Mouse (Mus musculus) ovary, postnatal 10 days (tissue): ENCODE data around the gene Zfp687.
"Not testable (repeated sequence)": the region's sequence is repeated elsewhere in the genome, so short reads cannot be mapped to it uniquely, and the experiment has no call there.

Experiments
- DNase-seq: peaks from one replicate; pipeline ENCODE4 v3.0.0; 2022; ENCODE audit warnings: low spot score

The Zfp687 gene

DNA sequence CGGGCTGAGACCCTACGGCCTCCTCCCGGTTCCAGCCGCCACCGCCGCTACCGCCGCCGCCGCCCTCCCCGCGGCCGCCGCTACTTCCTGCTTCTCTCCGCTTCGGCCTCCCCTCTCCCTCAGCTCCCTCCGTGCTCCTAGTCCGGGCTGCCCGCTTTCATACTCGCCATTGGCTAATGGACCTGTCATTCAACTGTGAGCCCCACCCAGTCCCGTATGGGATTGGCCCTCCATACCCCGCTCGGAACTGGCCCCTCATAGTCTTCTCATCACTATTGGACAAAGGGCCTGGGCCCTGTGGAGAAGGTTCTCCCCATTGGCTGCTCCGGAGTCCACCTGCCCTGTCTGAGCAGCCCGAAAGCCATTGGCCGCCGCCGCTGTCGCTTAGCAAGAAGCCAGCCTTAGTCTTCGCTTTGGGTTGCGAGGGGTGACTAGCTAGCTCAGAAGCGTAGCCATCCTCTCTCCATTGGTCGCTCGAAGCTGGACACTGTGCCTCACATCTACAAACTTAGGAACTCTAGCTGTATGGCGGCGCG lies at the start of gene Zfp687:
Gene Zfp687 (minus strand): TSS at position 112 of the 536 bp plus-strand sequence.
- peak; percentile 99 for DNase-seq

DNA sequence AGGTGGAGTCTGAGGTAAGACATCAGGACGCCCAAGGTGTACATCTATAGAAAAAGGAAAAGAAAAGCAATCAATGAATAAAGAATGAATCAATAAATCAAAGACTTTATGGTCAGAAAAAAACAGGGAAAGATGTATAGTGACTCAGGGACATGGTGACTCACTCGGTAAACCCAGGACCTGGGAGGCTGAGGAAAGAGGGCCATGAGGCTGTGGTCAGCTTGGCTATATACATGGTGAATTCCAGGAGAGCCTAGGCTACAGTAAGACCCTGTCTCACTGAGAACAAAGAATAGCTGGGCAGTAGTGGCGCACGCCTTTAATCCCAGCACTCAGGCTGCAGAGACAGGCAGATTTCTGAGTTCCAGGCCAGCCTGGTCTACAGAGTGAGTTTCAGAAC lies 48.5 kb upstream of the Zfp687 start:
- no peak for DNase-seq

DNA sequence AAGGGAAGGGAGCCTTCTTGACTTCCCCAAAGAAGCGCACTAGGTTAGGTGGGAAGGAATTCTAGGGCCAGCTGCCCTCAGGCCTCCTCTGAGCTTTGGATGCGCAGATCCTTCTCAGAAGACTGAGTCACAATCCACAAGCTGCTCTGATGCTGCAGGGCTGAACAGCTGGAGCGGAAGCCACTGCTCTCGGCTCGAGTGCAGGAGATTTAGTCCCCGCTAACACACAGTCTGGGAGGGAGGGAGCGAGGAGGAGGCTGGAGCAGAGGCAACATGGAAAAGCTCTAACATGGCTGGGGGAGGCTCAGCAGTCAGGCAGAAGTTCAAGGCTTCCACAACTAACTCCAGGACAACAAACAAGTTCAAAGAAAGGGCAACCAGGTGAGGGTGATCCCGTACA lies 42.8 kb upstream of the Zfp687 start:
- no peak for DNase-seq

DNA sequence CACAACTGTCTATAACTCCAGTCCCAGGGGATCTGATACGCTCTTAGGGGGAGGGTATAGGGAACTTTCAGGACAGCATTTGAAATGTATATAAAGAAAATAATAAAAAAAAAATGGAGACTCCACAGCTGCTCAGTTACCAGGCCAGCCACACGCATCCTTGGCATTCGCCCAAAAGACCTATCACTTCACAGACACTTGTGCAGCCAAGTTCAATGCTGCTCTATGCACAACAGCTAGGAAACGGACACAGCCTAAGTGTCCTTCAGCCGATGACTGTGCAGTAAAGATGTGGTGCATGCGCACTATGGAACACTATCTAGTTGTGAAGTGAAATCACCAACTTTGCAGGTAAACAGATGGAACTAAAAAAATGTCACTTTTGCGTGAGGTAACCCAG lies 41.0 kb upstream of the Zfp687 start:
- no peak for DNase-seq

DNA sequence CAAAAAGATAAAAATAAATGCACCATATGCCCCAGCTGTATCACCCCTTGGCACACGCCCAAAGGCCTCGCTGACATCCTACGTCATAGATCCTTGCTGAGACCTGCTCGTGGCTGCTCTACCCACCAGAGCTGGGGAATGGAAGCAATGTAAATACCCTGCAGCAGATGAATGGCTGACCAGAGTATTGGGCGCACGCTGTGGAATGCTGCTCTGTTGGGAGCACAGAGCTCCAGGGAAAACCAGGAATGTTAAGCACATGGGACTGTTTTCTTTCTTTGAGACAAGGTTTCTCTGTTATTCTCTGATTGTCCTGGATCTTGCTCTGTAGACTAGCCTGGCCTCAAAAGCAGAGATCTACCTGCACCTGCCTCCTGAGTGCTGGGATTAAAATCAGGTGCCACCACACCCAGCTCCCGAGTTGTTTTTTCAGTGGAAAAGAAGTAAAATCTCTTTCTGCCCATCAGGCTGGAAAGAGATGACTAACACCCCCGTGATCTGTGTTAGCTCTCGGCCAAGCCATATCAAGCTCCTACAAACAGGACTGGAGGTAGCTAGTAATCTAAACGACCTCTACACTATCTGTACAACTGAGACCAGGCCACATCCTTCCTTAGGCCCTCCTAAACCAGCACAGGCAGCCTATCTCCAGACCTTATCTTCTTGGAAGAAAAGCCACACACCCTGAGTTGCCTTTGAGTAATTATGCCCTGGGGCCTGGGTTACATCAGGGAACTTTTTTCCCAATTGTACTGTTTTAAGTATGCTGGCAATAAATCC lies 39.4 kb upstream of the Zfp687 start:
- no peak for DNase-seq

DNA sequence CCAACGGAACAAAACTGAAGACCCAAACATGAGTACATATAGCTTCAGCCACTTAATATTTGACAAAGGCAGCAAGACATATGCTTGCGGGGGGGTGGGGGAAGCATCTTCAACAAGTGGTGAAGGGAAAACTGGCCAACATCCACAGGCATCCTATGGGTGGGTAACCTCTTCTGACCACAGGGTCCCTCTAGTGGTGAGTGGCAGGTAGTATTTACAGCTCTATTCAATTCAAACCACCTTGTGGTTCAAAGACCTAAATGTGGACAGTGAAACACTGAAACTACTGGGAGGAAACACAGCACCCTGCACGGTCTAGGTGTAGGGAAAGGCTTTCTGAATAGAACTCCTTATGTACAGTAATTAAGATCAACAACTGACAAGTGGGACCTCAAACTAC lies 38.5 kb upstream of the Zfp687 start:
- no peak for DNase-seq

DNA sequence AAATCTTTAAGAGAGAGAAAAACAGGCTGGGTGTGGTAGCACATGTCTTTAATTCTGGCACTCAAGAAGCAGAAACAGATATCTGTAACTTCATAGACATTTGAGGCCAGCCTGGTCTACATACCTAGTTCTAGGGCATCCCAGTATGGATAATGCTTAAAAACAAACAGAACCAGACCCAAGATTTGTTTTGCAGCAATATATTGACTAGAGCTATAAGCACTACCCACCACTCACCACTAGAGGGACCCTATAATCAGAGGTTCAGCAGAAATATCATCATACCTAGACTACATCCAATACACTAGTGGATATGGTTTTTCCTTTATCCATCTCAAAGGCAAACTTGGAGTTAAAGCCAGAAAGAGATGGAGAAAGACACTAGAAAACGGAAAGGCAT lies 37.7 kb upstream of the Zfp687 start:
- no peak for DNase-seq

DNA sequence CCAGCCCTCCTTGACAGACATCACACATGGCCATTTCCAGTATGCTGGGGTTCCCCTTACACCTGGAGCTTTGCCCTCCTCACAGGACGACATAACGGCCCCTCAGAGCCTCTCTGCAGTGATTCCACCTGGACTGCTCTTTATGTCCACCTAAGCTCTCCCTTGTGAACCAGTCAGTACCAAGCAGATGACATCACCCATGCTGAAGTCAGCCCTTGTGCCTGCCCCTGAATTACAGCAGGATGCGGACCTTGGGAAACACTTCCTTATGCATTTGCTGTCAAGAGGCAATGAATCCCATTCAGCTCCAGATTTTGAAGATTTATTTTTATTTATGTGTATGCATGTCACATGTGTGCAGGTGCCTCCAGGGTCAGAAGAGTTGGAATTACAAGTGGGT lies 32.7 kb upstream of the Zfp687 start:
- no peak for DNase-seq

DNA sequence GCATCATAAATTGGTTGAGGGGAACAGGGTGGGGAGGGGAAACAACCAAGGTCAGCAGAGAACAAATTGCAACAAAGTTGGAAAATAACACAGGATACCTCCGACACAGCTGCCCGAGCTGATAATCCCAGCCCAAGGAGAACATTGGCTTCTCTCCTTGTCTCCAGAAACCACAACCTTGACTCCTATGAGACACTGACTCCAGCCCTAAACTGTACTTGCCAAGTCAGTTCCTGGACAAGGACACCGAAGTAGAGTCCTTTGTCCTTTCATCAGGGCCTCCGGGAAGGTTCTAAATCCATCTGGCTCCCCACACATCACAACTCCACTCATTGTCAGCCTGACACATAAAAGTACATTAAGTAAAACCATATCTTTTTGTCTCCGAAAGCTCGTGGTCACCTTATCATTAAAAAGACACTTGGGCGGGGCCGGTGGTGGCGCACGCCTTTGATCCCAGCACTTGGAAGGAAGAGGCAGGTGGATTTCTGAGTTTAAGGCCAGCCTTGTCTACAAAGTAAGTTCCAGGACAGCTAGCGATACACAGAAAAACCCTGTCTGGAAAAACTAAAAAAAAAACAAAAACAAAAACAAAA lies 31.3 kb upstream of the Zfp687 start:
- no peak for DNase-seq

DNA sequence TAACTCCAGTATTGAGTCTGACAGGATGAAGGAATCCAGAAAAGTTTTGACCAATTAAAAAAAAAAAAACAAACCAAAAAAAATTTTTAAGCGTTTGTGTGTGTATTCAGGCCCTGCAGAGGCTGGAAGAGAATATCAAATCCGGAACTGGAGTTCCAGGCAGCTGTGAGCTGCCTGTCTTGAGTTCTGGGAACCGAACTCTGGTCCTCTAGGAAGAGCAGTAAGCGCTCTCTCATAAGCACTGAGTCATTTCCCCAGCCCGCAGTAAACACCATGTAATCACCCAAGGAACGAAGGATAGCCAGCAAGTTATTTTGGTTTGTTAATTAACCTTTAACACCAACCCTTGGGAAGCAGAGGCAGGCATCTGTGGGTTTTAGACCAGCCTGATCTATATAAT lies 28.0 kb upstream of the Zfp687 start:
- no peak for DNase-seq

DNA sequence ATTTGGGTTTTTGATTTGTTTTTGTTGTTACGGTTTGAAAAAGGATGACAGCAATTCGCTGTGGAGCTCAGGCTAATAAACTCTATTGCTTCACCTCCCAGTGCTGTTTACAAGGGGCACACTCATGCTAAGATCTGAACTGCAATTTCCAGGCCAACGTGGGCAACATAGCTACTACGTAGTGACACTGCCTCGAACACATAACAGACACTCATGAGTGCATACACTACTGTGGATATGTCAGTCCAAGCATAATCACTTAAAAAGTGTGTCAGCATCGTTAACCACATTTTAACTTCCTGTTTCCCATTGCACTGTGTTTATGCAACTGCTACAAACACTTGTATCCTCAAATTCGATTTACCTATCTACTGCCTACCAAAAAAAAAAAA lies 27.6 kb upstream of the Zfp687 start:
- DNase-seq = no peak

DNA sequence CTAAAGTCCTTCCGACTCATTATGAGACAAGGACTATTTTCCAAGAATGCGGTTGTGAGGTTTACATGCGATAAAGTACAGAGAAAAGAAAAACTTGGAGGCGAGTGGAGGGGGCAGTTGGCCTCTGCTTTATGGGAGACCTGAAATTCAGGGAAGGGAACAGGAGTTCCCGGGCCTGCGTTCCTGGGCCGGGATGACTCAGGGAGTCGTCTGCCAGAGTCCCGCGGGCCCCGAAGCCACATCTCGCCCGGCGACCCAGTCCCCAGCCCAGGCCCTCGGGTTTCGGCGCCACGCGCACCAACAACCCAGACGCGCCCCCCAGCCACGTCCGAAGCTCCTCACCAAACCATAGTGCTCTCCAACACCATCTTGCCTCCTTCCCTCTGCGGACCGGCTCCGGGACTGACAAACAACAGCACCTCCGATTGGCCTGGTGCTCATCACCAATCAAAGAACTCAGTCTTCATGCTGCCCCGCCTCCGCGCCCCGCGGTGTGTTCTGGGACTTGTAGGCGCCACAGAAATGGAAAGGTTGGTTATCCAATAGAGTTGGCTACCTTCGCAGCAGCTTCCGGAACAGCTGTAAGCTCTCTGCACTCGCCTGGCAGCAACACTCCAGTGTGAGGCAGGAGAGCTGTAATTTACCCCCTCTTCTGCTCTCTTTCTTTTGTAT lies 27.1 kb upstream of the Zfp687 start, which contains the start of gene Psmd4:
Gene Psmd4 (minus strand): TSS at position 449 of the 672 bp plus-strand sequence.
- DNase-seq = peak; percentile 83

DNA sequence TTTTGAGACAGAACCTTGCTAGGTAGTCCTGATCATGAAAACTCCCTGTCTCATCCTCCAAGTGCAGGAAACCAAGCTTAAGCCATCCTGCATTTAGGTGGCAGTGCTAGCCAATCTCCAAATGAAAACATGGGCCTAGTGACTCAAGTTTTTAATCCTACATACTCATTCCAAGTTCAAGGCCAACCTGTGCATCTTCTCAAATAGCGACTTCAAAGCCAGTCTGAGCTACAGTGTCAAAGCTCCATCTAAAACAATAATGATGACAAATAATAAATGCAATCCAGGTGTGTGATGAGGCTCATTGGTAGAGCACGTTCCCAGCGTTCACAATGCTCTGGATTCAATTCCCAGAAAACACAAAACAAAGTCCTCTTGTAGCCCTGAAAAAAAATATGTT lies 26.4 kb upstream of the Zfp687 start:
- no peak for DNase-seq

DNA sequence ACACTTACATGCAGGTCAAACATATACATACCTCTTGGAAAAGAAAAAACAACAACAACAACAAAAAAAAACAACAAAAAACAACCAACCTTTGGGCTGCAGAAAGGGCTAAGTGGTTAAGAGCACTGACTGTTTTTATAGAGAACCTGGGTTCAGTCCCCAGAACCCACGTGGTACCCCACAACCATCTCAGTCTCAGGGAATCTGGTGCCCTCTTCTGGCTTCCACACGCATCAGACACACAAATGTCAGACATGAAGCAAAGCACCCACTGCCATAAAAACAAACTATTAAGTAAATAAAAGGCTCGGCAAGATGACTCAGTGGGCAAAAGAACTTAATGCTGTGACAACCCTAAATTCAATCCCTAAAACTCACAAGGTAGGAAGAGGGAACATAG lies 14.7 kb upstream of the Zfp687 start:
- DNase-seq = no peak

DNA sequence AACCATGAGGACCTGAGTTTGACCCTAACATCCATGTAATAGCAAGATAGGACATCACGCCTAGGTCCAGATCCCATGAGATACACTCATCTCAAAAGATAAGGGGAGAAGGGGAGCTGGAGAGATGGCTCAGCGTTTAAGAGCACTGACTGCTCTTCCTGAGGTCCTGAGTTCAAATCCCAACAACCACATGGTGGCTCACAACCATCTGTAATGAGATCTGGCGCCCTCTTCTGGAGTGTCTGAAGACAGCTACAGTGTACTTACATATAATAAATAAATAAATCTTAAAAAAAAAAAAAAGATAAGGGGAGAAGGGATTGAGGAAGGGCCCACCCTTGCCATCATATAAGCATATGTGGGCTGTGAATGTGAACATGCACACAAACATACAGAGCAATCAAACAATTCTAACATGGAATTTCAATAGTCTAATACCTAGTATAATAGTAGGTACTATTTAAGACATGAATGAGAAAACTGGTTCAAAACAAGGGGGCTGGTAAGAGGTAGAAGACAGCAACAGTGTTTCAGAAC lies 14.1 kb upstream of the Zfp687 start:
- not testable (repeated sequence) for DNase-seq

DNA sequence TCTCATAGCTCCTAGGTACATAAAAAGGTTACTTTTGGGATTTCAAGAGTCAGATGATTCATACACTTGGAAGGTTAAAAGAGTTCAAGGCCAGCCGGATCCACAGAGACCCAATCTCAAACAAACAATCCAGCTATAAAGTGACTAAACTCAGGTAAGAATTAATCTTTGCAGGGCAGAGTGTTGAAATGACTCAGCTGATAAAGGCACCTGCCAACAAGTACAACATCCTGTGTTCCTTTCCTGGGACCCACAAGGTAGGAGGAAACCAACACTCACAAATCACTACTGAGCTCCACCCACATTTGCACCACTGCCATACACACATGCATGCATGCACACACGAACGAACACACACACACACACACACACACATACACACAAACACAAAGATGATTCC lies 13.4 kb upstream of the Zfp687 start:
- no peak for DNase-seq

DNA sequence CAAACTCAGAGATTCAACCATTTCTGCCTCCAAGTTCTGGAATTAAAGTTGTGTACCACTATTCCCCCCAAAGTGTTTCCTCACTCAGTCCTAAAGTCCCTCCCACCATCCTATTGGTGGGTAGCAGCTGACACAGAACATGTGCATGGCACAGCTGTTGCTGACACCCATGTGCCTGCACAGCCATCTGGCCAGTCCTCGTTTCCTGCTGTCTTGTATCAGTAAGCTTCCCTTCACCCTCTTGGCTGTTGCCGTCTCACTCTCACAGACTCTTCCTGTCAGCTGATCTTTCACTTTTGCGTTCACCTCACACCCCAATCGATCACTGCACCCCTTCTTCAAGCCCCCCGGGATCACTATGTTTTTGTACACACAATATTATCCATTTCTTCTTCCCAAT lies 12.5 kb upstream of the Zfp687 start:
- no peak for DNase-seq

DNA sequence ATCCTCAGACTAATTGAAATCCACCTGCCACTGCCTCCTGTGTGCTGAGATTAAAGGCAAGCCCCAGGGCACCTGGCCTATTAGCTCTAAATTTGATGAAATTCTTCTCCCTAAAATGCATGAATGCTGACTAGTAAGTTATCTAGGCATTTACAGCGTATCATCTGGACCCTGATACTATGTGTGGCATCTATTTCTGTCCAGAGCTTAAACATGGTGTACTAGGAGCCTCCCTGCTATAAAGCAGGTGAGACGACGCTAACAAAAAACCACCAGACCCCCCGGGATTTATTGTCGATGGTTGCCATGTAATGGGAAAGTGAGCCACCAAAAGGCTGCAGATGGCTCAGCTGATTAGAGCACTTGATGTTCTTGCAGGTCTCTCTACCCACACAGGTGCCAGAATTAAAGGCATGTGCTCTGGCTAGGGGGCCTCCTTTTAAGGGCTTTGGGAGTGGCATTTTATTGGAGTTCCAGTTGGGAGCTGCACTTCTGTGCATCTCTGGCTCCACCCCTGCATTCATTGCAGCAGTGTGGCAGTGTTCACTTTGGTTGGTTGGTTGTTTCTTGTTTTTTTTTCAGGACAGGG lies 11.9 kb upstream of the Zfp687 start:
- no peak for DNase-seq

DNA sequence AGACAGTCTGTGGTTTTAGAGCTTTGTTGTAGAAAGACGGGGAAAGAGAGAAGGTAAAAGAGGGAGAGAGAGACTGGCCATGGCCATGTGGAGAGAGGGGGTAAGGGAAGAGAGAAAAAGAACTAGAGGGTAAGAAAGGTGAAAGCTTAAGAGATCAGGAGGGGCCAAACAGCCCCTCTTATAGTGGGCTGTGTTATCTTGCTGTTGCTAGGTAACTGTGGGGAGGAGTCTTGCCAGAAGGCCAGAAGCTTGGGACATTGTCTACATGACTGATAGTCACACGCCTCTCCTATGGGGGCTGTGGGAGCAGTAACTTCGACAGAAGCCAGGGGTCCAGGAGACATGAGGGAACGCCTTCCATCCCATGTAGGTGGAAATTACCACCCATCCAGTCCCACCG lies 10.0 kb upstream of the Zfp687 start:
- DNase-seq = no peak

DNA sequence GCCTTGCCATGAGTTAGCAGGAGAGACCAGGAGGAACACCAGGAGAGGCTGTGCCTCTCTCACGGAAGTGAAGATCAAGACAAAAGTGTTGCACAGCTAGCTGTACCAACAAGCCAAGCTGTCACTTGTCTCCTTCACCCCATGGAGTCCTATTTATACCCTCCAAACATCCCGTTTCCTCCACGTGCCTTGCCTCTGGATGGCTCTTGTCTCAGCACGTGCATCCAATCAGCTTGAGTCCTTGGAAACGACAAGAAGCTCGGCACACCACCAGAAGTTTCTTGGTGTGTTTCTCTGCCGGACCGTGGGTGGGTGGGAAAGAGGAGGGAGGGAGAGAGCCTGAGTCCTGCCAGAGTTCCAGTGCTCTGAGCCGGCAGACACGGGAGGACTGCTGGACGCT lies 9.3 kb upstream of the Zfp687 start:
- DNase-seq = no peak

DNA sequence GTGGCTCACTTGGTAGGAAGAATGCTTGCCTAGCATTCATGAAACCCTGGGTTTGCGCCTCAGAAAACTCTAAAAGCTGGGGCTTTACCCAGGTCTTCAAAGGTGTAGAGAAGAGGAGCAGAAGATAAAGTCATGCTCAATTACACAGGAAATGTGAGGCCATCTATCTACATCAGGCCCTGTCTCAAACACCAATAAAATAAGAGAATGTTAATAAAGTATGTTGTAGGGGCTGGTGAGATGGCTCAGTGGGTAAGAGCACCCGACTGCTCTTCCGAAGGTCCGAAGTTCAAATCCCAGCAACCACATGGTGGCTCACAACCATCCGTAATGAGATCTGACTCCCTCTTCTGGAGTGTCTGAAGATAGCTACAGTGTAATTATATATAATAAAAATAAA lies 5.7 kb upstream of the Zfp687 start:
- DNase-seq = not testable (repeated sequence)

DNA sequence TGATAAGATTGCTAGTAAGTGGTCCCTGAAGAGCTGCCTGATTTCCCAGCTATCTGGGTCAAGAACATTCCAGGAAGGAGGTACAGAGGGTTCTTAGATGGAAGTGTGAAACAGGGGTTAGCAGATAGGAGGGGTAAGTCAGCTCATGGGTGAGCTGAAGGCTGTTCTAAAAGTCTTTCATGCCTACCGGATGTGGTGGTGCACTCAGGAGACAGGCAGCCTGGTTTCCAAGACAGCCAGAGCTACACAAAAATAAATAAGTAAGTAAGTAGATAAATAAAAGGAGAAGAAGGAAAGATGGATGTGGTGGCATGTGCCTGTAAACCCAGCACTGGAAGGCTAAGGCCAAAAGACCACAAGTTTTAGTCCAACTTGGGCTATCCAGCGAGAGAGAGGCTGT lies 3.5 kb upstream of the Zfp687 start:
- DNase-seq = no peak
